Mouse (Mus musculus) layer of hippocampus, postnatal 10 days (tissue): Measurements from ENCODE around the gene H3f3b. TPM values are rescaled to one million over a fixed set of nuclear protein-coding genes. Genes with fewer than 3 reads are reported as not detected.
"Not testable (repeated sequence)": the region's sequence is repeated elsewhere in the genome, so short reads cannot be mapped to it uniquely, and the experiment has no call there.

ENCODE experiments used
- DNase-seq, 2 experiments: peaks; one replicate each; pipeline ENCODE4 v3.0.0; 2021; ENCODE audit warnings: low spot score in 2 of 2
- total RNA-seq, 2 experiments: library from RNA; stranded (reverse); gene quantifications; 2 replicates each; pipeline ENCODE4 v1.2.3; 2021

H3f3b gene
- total RNA-seq, 2 experiments from 2014 or later, result 400 to 469 TPM

GRCm38 (mm10) chr11:116022256-116022780 lies 5.4 kb downstream of the H3f3b start:
- DNase-seq, result no peak

- DNase-seq, result no peak
Measured at GRCm38 (mm10) chr11:116021328-116022220, 6.2 kb downstream of the H3f3b start.

- no peak for DNase-seq
Measured at GRCm38 (mm10) chr11:116020519-116020922, 7.2 kb downstream of the H3f3b start.

GRCm38 (mm10) chr11:116019976-116020411 lies 7.8 kb downstream of the H3f3b start:
- DNase-seq, result peak; percentile 30 to 40

- DNase-seq, result no peak
Measured at GRCm38 (mm10) chr11:116019360-116019791, 8.4 kb downstream of the H3f3b start.

GRCm38 (mm10) chr11:116018867-116019266 lies 8.9 kb downstream of the H3f3b start:
- not testable (repeated sequence) for DNase-seq

GRCm38 (mm10) chr11:116018106-116018505 lies 9.7 kb downstream of the H3f3b start:
- DNase-seq, result no peak

- no peak for DNase-seq
Measured at GRCm38 (mm10) chr11:116014821-116015220, 12.9 kb downstream of the H3f3b start.

GRCm38 (mm10) chr11:116012262-116012947 lies 15.4 kb downstream of the H3f3b start, which contains the start of gene Galk1:
TSS of gene Galk1 (minus strand) at chr11:116012719.
- DNase-seq, result peak; percentile 69 to 80

- no peak for DNase-seq
Measured at GRCm38 (mm10) chr11:116011529-116012261, 16.1 kb downstream of the H3f3b start.

GRCm38 (mm10) chr11:116010948-116011347 lies 16.8 kb downstream of the H3f3b start:
- no peak for DNase-seq

- DNase-seq, result no peak
Measured at GRCm38 (mm10) chr11:116010146-116010545, 17.6 kb downstream of the H3f3b start.

GRCm38 (mm10) chr11:116009661-116010060 lies 18.1 kb downstream of the H3f3b start:
- no peak for DNase-seq

- no peak for DNase-seq
Measured at GRCm38 (mm10) chr11:116008832-116009375, 18.9 kb downstream of the H3f3b start.

GRCm38 (mm10) chr11:116008411-116008810 lies 19.4 kb downstream of the H3f3b start:
- DNase-seq, result no peak

GRCm38 (mm10) chr11:116007095-116007850 lies 20.5 kb downstream of the H3f3b start:
- no peak for DNase-seq

- no peak for DNase-seq
Measured at GRCm38 (mm10) chr11:116005701-116006419, 21.9 kb downstream of the H3f3b start.

- peak; percentile 64 to 80 for DNase-seq
Measured at GRCm38 (mm10) chr11:116004840-116005700, 22.7 kb downstream of the H3f3b start.
